Mouse (Mus musculus): Measurements from ENCODE around the gene Slc25a14. TPM values are rescaled to one million over a fixed set of nuclear protein-coding genes. Genes with fewer than 3 reads are reported as not detected.

The Slc25a14 gene
- 20.5 and 22.6 TPM in 2 replicates for polyA plus RNA-seq (2016; fragmentation: Nextera tagmentation; extraction: Ambion mirVana)

- H3K27ac ChIP-seq = peak within 1 kb of the TSS; percentile 89
- WGBS = 12% methylated on average over 37 of the region's 38 CpGs
- H3K36me3 ChIP-seq (replicated peaks) = no peaks in the 10 kb centered on the region
Measured at GRCm38 (mm10) chrX:48623379-48624053, at the start of gene Slc25a14. Slc25a14 (plus strand) TSS chrX:48623413.

GRCm38 (mm10) chrX:48583332-48583731 lies 39.9 kb upstream of the Slc25a14 start:
- no peaks in the 10 kb centered on the region; the same call in 1 of the 2 replicates for H3K9me3 ChIP-seq
- no peak for DNase-seq (ENCODE audit: extremely low spot score, low spot score)
- H3K27me3 ChIP-seq (ENCODE audit: poor library complexity, severe bottlenecking) = no peaks in the 10 kb centered on the region
- H3K4me3 ChIP-seq = no peak overlapping the region
- no peaks in the 10 kb centered on the region for H3K4me1 ChIP-seq
- no peak overlapping the region for H3K27ac ChIP-seq
- peaks cover 97% of the 10 kb centered on the region for H3K36me3 ChIP-seq (replicated peaks)

More at GRCm38 (mm10) chrX:48623379-48624053, at the start of gene Slc25a14:
- Histone ChIP-seq H3K4me1 (0 out of 2 replicates have a peak, but pooled peaks cover 4% of the 10 kb centered on the region), H3K4me3 (peak within 1 kb of the TSS; percentile 67), H3K9me3 (no peaks in the 10 kb centered on the region), H3K27me3 (ENCODE audit: poor library complexity, severe bottlenecking) (no peaks in the 10 kb centered on the region)
- DNase-seq (ENCODE audit: extremely low spot score, low spot score) = peak; percentile 75

- Histone ChIP-seq H3K9me3 (no peaks in the 10 kb centered on the region), H3K27me3 (ENCODE audit: poor library complexity, severe bottlenecking) (no peaks in the 10 kb centered on the region), H3K4me1 (peaks cover 4% of the 10 kb centered on the region; the same call in 1 of the 2 replicates), H3K4me3 (peak overlapping the region; percentile 70), H3K27ac (peak overlapping the region; percentile 93), H3K36me3 (replicated peaks) (peaks cover 36% of the 10 kb centered on the region)
- no peak for DNase-seq (ENCODE audit: extremely low spot score, low spot score)
- WGBS = 26% methylated on average over 7 of the region's 15 CpGs
Measured at GRCm38 (mm10) chrX:48593721-48594098, 29.5 kb upstream of the Slc25a14 start.

GRCm38 (mm10) chrX:48594099-48594760 lies 29.0 kb upstream of the Slc25a14 start, which contains the start of gene Zfp280c:
Zfp280c (minus strand) TSS chrX:48594504.
- Histone ChIP-seq H3K27ac (peak within 1 kb of the TSS; percentile 93), H3K27me3 (ENCODE audit: poor library complexity, severe bottlenecking) (no peaks in the 10 kb centered on the region), H3K36me3 (replicated peaks) (peaks cover 31% of the 10 kb centered on the region), H3K9me3 (no peaks in the 10 kb centered on the region), H3K4me3 (peak within 1 kb of the TSS; percentile 70), H3K4me1 (peaks cover 4% of the 10 kb centered on the region; the same call in 1 of the 2 replicates)
- 15% methylated on average over 44 of the region's 45 CpGs for WGBS
- peak; percentile 75 for DNase-seq (ENCODE audit: extremely low spot score, low spot score)

GRCm38 (mm10) chrX:48596053-48596452 lies 27.2 kb upstream of the Slc25a14 start:
- 86% methylated on average over 9 of the region's 9 CpGs for WGBS
- Histone ChIP-seq H3K27ac (no peak overlapping the region), H3K4me3 (no peak overlapping the region), H3K36me3 (replicated peaks) (peaks cover 13% of the 10 kb centered on the region), H3K27me3 (ENCODE audit: poor library complexity, severe bottlenecking) (no peaks in the 10 kb centered on the region), H3K9me3 (no peaks in the 10 kb centered on the region), H3K4me1 (peaks cover 4% of the 10 kb centered on the region; the same call in 1 of the 2 replicates)
- no peak for DNase-seq (ENCODE audit: extremely low spot score, low spot score)

- peaks cover 5% of the 10 kb centered on the region for H3K36me3 ChIP-seq (replicated peaks)
- H3K9me3 ChIP-seq = no peaks in the 10 kb centered on the region
- 93% methylated on average over 5 of the region's 5 CpGs for WGBS
- peaks cover 4% of the 10 kb centered on the region; the same call in 1 of the 2 replicates for H3K4me1 ChIP-seq
- H3K4me3 ChIP-seq = no peak overlapping the region
- no peak for DNase-seq (ENCODE audit: extremely low spot score, low spot score)
- H3K27me3 ChIP-seq (ENCODE audit: poor library complexity, severe bottlenecking) = no peaks in the 10 kb centered on the region
- no peak overlapping the region for H3K27ac ChIP-seq
Measured at GRCm38 (mm10) chrX:48596906-48597305, 26.3 kb upstream of the Slc25a14 start.

GRCm38 (mm10) chrX:48604872-48605271 lies 18.3 kb upstream of the Slc25a14 start:
- H3K27ac ChIP-seq = no peak overlapping the region
- H3K4me1 ChIP-seq = 0 out of 2 replicates have a peak, but pooled peaks cover 3% of the 10 kb centered on the region
- H3K4me3 ChIP-seq = no peak overlapping the region
- no peak for DNase-seq (ENCODE audit: extremely low spot score, low spot score)
- no peaks in the 10 kb centered on the region for H3K36me3 ChIP-seq (replicated peaks)
- WGBS = 66% methylated on average over 2 of the region's 2 CpGs
- no peaks in the 10 kb centered on the region for H3K9me3 ChIP-seq
- no peaks in the 10 kb centered on the region for H3K27me3 ChIP-seq (ENCODE audit: poor library complexity, severe bottlenecking)

- Histone ChIP-seq H3K4me1 (0 out of 2 replicates have a peak, but pooled peaks cover 4% of the 10 kb centered on the region), H3K27ac (peak overlapping the region; percentile 89), H3K27me3 (ENCODE audit: poor library complexity, severe bottlenecking) (no peaks in the 10 kb centered on the region), H3K9me3 (no peaks in the 10 kb centered on the region), H3K36me3 (replicated peaks) (no peaks in the 10 kb centered on the region), H3K4me3 (peak overlapping the region; percentile 67)
- 25% methylated on average over 4 of the region's 4 CpGs for WGBS
- no peak for DNase-seq (ENCODE audit: extremely low spot score, low spot score)
Measured at GRCm38 (mm10) chrX:48623049-48623378, 199 bp upstream of the Slc25a14 start.

- H3K4me3 ChIP-seq = peak overlapping the region; percentile 67
- no peaks in the 10 kb centered on the region for H3K27me3 ChIP-seq (ENCODE audit: poor library complexity, severe bottlenecking)
- DNase-seq (ENCODE audit: extremely low spot score, low spot score) = no peak
- no peaks in the 10 kb centered on the region for H3K9me3 ChIP-seq
- WGBS = 21% methylated on average over 9 of the region's 9 CpGs
- H3K36me3 ChIP-seq (replicated peaks) = no peaks in the 10 kb centered on the region
- H3K27ac ChIP-seq = peak overlapping the region; percentile 89
- 0 out of 2 replicates have a peak, but pooled peaks cover 4% of the 10 kb centered on the region for H3K4me1 ChIP-seq
Measured at GRCm38 (mm10) chrX:48624054-48624420, 824 bp downstream of the Slc25a14 start.

- DNase-seq (ENCODE audit: extremely low spot score, low spot score) = no peak
- H3K4me1 ChIP-seq = no peaks in the 10 kb centered on the region
- peaks cover 16% of the 10 kb centered on the region for H3K36me3 ChIP-seq (replicated peaks)
- H3K4me3 ChIP-seq = no peak overlapping the region
- 68% methylated on average over 2 of the region's 2 CpGs for WGBS
- H3K27ac ChIP-seq = no peak overlapping the region
- no peaks in the 10 kb centered on the region for H3K27me3 ChIP-seq (ENCODE audit: poor library complexity, severe bottlenecking)
- H3K9me3 ChIP-seq = no peaks in the 10 kb centered on the region
Measured at GRCm38 (mm10) chrX:48637032-48637431, 13.8 kb downstream of the Slc25a14 start.

- H3K4me3 ChIP-seq = no peak overlapping the region
- H3K36me3 ChIP-seq (replicated peaks) = no peaks in the 10 kb centered on the region
- no peak for DNase-seq (ENCODE audit: extremely low spot score, low spot score)
- no peaks in the 10 kb centered on the region for H3K27me3 ChIP-seq (ENCODE audit: poor library complexity, severe bottlenecking)
- H3K4me1 ChIP-seq = no peaks in the 10 kb centered on the region
- no peaks in the 10 kb centered on the region for H3K9me3 ChIP-seq
- WGBS = 91% methylated on average over 2 of the region's 2 CpGs
- H3K27ac ChIP-seq = no peak overlapping the region
Measured at GRCm38 (mm10) chrX:48644122-48644521, 20.9 kb downstream of the Slc25a14 start.

- H3K27ac ChIP-seq = no peak overlapping the region
- no peaks in the 10 kb centered on the region for H3K9me3 ChIP-seq
- 32% methylated on average over 6 of the region's 6 CpGs for WGBS
- no peak overlapping the region for H3K4me3 ChIP-seq
- peak; percentile 18 for DNase-seq (ENCODE audit: extremely low spot score, low spot score)
- no peaks in the 10 kb centered on the region for H3K27me3 ChIP-seq (ENCODE audit: poor library complexity, severe bottlenecking)
- H3K4me1 ChIP-seq = 0 out of 2 replicates have a peak, but pooled peaks cover 3% of the 10 kb centered on the region
- H3K36me3 ChIP-seq (replicated peaks) = no peaks in the 10 kb centered on the region; the same call in 1 of the 2 replicates
Measured at GRCm38 (mm10) chrX:48666807-48667206, 43.6 kb downstream of the Slc25a14 start.

GRCm38 (mm10) chrX:48669588-48669987 lies 46.4 kb downstream of the Slc25a14 start:
- Histone ChIP-seq H3K27me3 (ENCODE audit: poor library complexity, severe bottlenecking) (no peaks in the 10 kb centered on the region), H3K9me3 (no peaks in the 10 kb centered on the region), H3K4me3 (no peak overlapping the region), H3K4me1 (0 out of 2 replicates have a peak, but pooled peaks cover 3% of the 10 kb centered on the region), H3K27ac (no peak overlapping the region), H3K36me3 (replicated peaks) (no peaks in the 10 kb centered on the region)
- WGBS = 71% methylated on average over 3 of the region's 3 CpGs
- no peak for DNase-seq (ENCODE audit: extremely low spot score, low spot score)
